Mouse (Mus musculus) kidney, adult 2 months (tissue): ENCODE measurements around the gene Zfp266. TPM values are rescaled to one million over a fixed set of nuclear protein-coding genes. Genes with fewer than 3 reads are reported as not detected.

Experiments used
- DNase-seq: peaks from one replicate; pipeline ENCODE4 v3.0.0; 2021
- H3K27ac ChIP-seq: fragments of 200-500 bp; 2 replicates; pipeline ENCODE4 v1.5.1; 2012; ENCODE audit warnings: low read depth, low read length, control low read depth, inconsistent platforms; ENCODE audit not compliant: insufficient read depth
- H3K27me3 ChIP-seq: fragments of 200-500 bp; replicated peaks from 2 replicates; pipeline ENCODE4 v1.6.1; 2012; ENCODE audit warnings: mild to moderate bottlenecking, moderate library complexity, low read length, inconsistent platforms; ENCODE audit not compliant: control insufficient read depth, insufficient read depth
- H3K36me3 ChIP-seq: fragments of 200-500 bp; 2 replicates; pipeline ENCODE4 v1.6.1; 2012; ENCODE audit warnings: mild to moderate bottlenecking, moderate library complexity, low read length, inconsistent platforms; ENCODE audit not compliant: control insufficient read depth, insufficient read depth
- H3K4me1 ChIP-seq: fragments of 200-500 bp; 2 replicates; pipeline ENCODE4 v1.6.1; 2011; ENCODE audit warnings: low read length; ENCODE audit not compliant: control insufficient read depth, insufficient read depth
- H3K4me3 ChIP-seq: fragments of 200-500 bp; 2 replicates; pipeline ENCODE4 v1.5.1; 2011; ENCODE audit warnings: mild to moderate bottlenecking, low read depth, low read length, control low read depth; ENCODE audit not compliant: insufficient read depth
- CTCF ChIP-seq: fragments of 200-500 bp; conservative IDR thresholded peaks from 2 replicates; pipeline ENCODE4 v1.5.1; 2011; ENCODE audit warnings: low read depth, mild to moderate bottlenecking, control low read depth, low read length, moderate library complexity, mixed read lengths; ENCODE audit not compliant: insufficient read depth, insufficient read length
- POLR2A ChIP-seq: fragments of 200-500 bp; IDR thresholded peaks from one replicate; pipeline ENCODE4 v1.6.1; 2011; ENCODE audit warnings: low read depth, low read length, control low read depth
- WGBS: fragments of 180-500 bp; shearing (Covaris S2); methylation state at CpG from one replicate; pipeline ENCODE4 v1.1.7; 2018; 5-methylcytosine and 5-hydroxymethylcytosine counted together
- polyA plus RNA-seq: library from polyadenylated mRNA; depleted of rRNA; stranded (reverse); fragments of >200 nt; gene quantifications from 2 replicates; pipeline ENCODE4 v1.2.3, GENCODE M21; 2012; rRNA removed

Gene Zfp266
- polyA plus RNA-seq, 1 experiment: 6.6 TPM

- H3K4me1 ChIP-seq: peaks cover 6% of the 10 kb centered on the region
- no peaks in the 10 kb centered on the region for H3K27me3 ChIP-seq
- H3K4me3 ChIP-seq: peak within 1 kb of the TSS; percentile 95
- H3K27ac ChIP-seq: peak within 1 kb of the TSS; percentile 87
- no peaks in the 10 kb centered on the region for H3K36me3 ChIP-seq
- peak; percentile 89 for DNase-seq
- TF ChIP-seq CTCF (no peak), POLR2A (no peak)
- under 1% methylated on average over 48 of the region's 48 CpGs for WGBS
These were observed 61.6 kb downstream of the Zfp266 start, which contains the start of gene Zfp26 for GRCm38 (mm10) chr9:20459377-20460317. Gene Zfp26 (minus strand): TSS chr9:20460162.

- no peak overlapping the region for H3K4me3 ChIP-seq
- WGBS: 69% methylated on average over 4 of the region's 4 CpGs
- H3K4me1 ChIP-seq: peaks cover 2% of the 10 kb centered on the region; the same call in 1 of the 2 replicates
- peaks cover 2% of the 10 kb centered on the region; the same call in 1 of the 2 replicates for H3K36me3 ChIP-seq
- TF ChIP-seq CTCF (no peak), POLR2A (no peak)
- H3K27me3 ChIP-seq: no peaks in the 10 kb centered on the region
- no peak overlapping the region for H3K27ac ChIP-seq
- peak; percentile 46 for DNase-seq
These were observed 67.6 kb downstream of the Zfp266 start for GRCm38 (mm10) chr9:20453647-20454046.

GRCm38 (mm10) chr9:20451493-20451892, 69.7 kb downstream of the Zfp266 start:
- no peaks in the 10 kb centered on the region for H3K27me3 ChIP-seq
- DNase-seq: no peak
- peaks cover 2% of the 10 kb centered on the region for H3K36me3 ChIP-seq
- H3K27ac ChIP-seq: no peak overlapping the region
- TF ChIP-seq POLR2A: no peak
- TF ChIP-seq CTCF: no peak
- 0 out of 2 replicates have a peak, but pooled peaks cover 2% of the 10 kb centered on the region for H3K4me1 ChIP-seq
- WGBS: 89% methylated on average over 1 of the region's 1 CpGs
- no peak overlapping the region for H3K4me3 ChIP-seq

Other genes starting within 250 kb of the Zfp266 start
- not detected in 2 replicates for gene Olfr39, start 239.1 kb downstream of the Zfp266 start, polyA plus RNA-seq
- not detected in 2 replicates for gene Olfr873, start 222.9 kb downstream of the Zfp266 start, polyA plus RNA-seq
- 0.06 TPM in 1 of 2 replicates, not detected in the other for gene Olfr18, start 185.3 kb downstream of the Zfp266 start, polyA plus RNA-seq
- gene Zfp560, start 136.2 kb downstream of the Zfp266 start, polyA plus RNA-seq: 7.1 and 11.0 TPM in 2 replicates
- 1.5 and 2.2 TPM in 2 replicates for gene Zfp26, start 61.3 kb downstream of the Zfp266 start, polyA plus RNA-seq
- 4.6 and 5.6 TPM in 2 replicates for gene Zfp426, start 28.7 kb downstream of the Zfp266 start, polyA plus RNA-seq
- 1.4 and 1.9 TPM in 2 replicates for gene Zfp846, start 59.9 kb upstream of the Zfp266 start, polyA plus RNA-seq
- 450 and 657 TPM in 2 replicates for gene Ubl5, start 121.5 kb upstream of the Zfp266 start, polyA plus RNA-seq
- 22.0 and 24.7 TPM in 2 replicates for gene Fbxl12, start 123.3 kb upstream of the Zfp266 start, polyA plus RNA-seq
- gene Pin1, start 130.7 kb upstream of the Zfp266 start, polyA plus RNA-seq: 18.3 and 18.9 TPM in 2 replicates
- 2.0 and 2.3 TPM in 2 replicates for gene Olfm2, start 224.9 kb upstream of the Zfp266 start, polyA plus RNA-seq